Mouse (Mus musculus) cerebellum, adult 2 months (tissue): ENCODE data around the gene Inhbe. TPM values are rescaled to one million over a fixed set of nuclear protein-coding genes. Genes with fewer than 3 reads are reported as not detected.

ENCODE experiments used
- DNase-seq, 2 experiments: peaks; one replicate each; pipeline ENCODE4 v3.0.0; 2021
- H3K27ac ChIP-seq: fragments of 200-500 bp; 2 replicates; pipeline ENCODE4 v1.5.1; 2012; ENCODE audit warnings: low read length, control low read depth, inconsistent platforms; ENCODE audit not compliant: insufficient read depth
- H3K27me3 ChIP-seq: fragments of 200-500 bp; 2 replicates; pipeline ENCODE4 v1.6.1; 2012; ENCODE audit warnings: inconsistent platforms, mild to moderate bottlenecking, low read length, moderate library complexity; ENCODE audit not compliant: control insufficient read depth, insufficient read depth
- H3K4me1 ChIP-seq: fragments of 200-500 bp; 2 replicates; pipeline ENCODE4 v1.6.1; 2011; ENCODE audit warnings: low read length; ENCODE audit not compliant: control insufficient read depth, insufficient read depth
- H3K4me3 ChIP-seq: fragments of 200-500 bp; replicated peaks from 2 replicates; pipeline ENCODE3; 2011; ENCODE audit warnings: mild to moderate bottlenecking, low read depth, low read length, control low read depth; ENCODE audit not compliant: insufficient read depth
- CTCF ChIP-seq: fragments of 200-500 bp; IDR thresholded peaks from 2 replicates; pipeline ENCODE4 v1.5.1; 2011; ENCODE audit warnings: low read depth, mild to moderate bottlenecking, control low read depth, low read length, moderate library complexity, borderline replicate concordance; ENCODE audit not compliant: insufficient read depth
- POLR2A ChIP-seq: fragments of 200-500 bp; IDR thresholded peaks from 2 replicates; pipeline ENCODE4 v1.6.1; 2011; ENCODE audit warnings: low read length, control low read depth, borderline replicate concordance; ENCODE audit not compliant: insufficient read depth
- WGBS: fragments of 180-500 bp; shearing (Covaris S2); methylation state at CpG from one replicate; pipeline ENCODE4 v1.1.7; 2018; 5-methylcytosine and 5-hydroxymethylcytosine counted together
- polyA plus RNA-seq: library from polyadenylated mRNA; depleted of rRNA; stranded (reverse); fragments of >200 nt; gene quantifications from 2 replicates; pipeline ENCODE4 v1.2.3, GENCODE M21; 2012; rRNA removed

The Inhbe gene
- polyA plus RNA-seq, 1 experiment = not detected

DNA sequence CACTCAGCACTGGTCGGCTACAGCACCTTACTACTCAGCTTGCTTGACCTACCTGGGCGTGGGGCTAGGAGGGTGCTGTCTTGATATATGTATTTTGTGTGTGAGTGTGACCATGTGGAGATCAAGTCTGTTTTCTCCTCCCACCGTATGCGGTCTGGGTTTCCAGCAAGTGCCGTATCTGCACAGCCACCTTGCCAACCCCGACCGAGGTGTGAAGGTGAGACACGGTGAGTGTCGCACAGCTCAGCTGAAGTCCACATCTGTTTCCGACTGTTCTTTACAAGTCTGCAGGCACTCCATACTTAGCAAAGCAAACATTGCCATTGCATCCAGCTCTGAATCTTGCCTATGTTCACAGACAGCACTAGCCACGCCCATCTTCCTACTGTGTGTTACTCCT, 51.1 kb downstream of the Inhbe start:
- H3K27ac ChIP-seq = no peak overlapping the region
- WGBS = 93% methylated on average over 11 of the region's 11 CpGs
- no peaks in the 10 kb centered on the region for H3K4me1 ChIP-seq
- no peak for DNase-seq
- no peak overlapping the region for H3K4me3 ChIP-seq
- H3K27me3 ChIP-seq = no peaks in the 10 kb centered on the region
- no peak for TF ChIP-seq POLR2A
- no peak for TF ChIP-seq CTCF

GRCm38 (mm10) chr10:127300361-127300760, 53.9 kb downstream of the Inhbe start:
- WGBS = 85% methylated on average over 6 of the region's 6 CpGs
- H3K27ac ChIP-seq = no peak overlapping the region
- H3K4me3 ChIP-seq = no peak overlapping the region

More at GRCm38 (mm10) chr10:127300361-127300760, 53.9 kb downstream of the Inhbe start:
- TF ChIP-seq POLR2A (no peak), CTCF (no peak)
- DNase-seq = no peak
- Histone ChIP-seq H3K4me1 (no peaks in the 10 kb centered on the region), H3K27me3 (no peaks in the 10 kb centered on the region)

Other genes starting within 250 kb of the Inhbe start
- 98.9 and 100 TPM in 2 replicates for gene Os9, start 233.3 kb downstream of the Inhbe start, polyA plus RNA-seq
- 81.9 and 83.6 TPM in 2 replicates for gene B4galnt1, start 189.2 kb downstream of the Inhbe start, polyA plus RNA-seq
- gene Slc26a10, start 173.8 kb downstream of the Inhbe start, polyA plus RNA-seq = 3.1 and 3.3 TPM in 2 replicates
- gene Arhgef25, start 164.3 kb downstream of the Inhbe start, polyA plus RNA-seq = 105 and 117 TPM in 2 replicates
- gene Dtx3, start 158.7 kb downstream of the Inhbe start, polyA plus RNA-seq = 321 and 339 TPM in 2 replicates
- gene Pip4k2c, start 142.8 kb downstream of the Inhbe start, polyA plus RNA-seq = 58.8 and 64.1 TPM in 2 replicates
- gene Kif5a, start 91.1 kb downstream of the Inhbe start, polyA plus RNA-seq = 377 and 378 TPM in 2 replicates
- 322 and 328 TPM in 2 replicates for gene Dctn2, start 88.0 kb downstream of the Inhbe start, polyA plus RNA-seq
- gene Mbd6, start 65.4 kb downstream of the Inhbe start, polyA plus RNA-seq = 47.8 and 51.8 TPM in 2 replicates
- 81.6 and 87.4 TPM in 2 replicates for gene Mars, start 42.6 kb downstream of the Inhbe start, polyA plus RNA-seq
- 0.87 and 0.97 TPM in 2 replicates for gene Arhgap9, start 32.4 kb downstream of the Inhbe start, polyA plus RNA-seq
- 10.6 and 12.5 TPM in 2 replicates for gene Gli1, start 12.4 kb downstream of the Inhbe start, polyA plus RNA-seq
- not detected in 2 replicates for gene Inhbc, start 16.0 kb upstream of the Inhbe start, polyA plus RNA-seq
- gene R3hdm2, start 25.9 kb upstream of the Inhbe start, polyA plus RNA-seq = 137 and 145 TPM in 2 replicates
- 8.3 TPM in 2 replicates for gene Stac3, start 147.3 kb upstream of the Inhbe start, polyA plus RNA-seq
- 10.4 and 11.5 TPM in 2 replicates for gene Ndufa4l2, start 160.6 kb upstream of the Inhbe start, polyA plus RNA-seq
- 68.2 and 69.8 TPM in 2 replicates for gene Shmt2, start 168.0 kb upstream of the Inhbe start, polyA plus RNA-seq
- gene Nxph4, start 180.1 kb upstream of the Inhbe start, polyA plus RNA-seq = 30.3 and 33.8 TPM in 2 replicates